Mouse (Mus musculus) megakaryocyte, embryonic 14.5 days (primary cell): Measurements from ENCODE around the gene Grin1. TPM values are rescaled to one million over a fixed set of nuclear protein-coding genes. Genes with fewer than 3 reads are reported as not detected.

Experiments used
- H3K27me3 ChIP-seq: replicated peaks from 2 replicates; pipeline ENCODE3; 2012; ENCODE audit warnings: inconsistent platforms
- H3K36me3 ChIP-seq: replicated peaks from 2 replicates; pipeline ENCODE3; 2012; ENCODE audit warnings: low read length, inconsistent platforms, mixed read lengths
- H3K4me1 ChIP-seq: 2 replicates; pipeline ENCODE4 v1.6.1; 2012; ENCODE audit warnings: inconsistent platforms
- H3K4me3 ChIP-seq: replicated peaks from 2 replicates; pipeline ENCODE3; 2012; ENCODE audit warnings: moderate library complexity, mild to moderate bottlenecking, inconsistent platforms
- H3K9me3 ChIP-seq: 2 replicates; pipeline ENCODE4 v1.6.1; 2012; ENCODE audit warnings: inconsistent platforms
- FLI1 ChIP-seq: IDR thresholded peaks from 2 replicates; pipeline ENCODE4 v1.6.1; 2012; ENCODE audit warnings: low read length, inconsistent platforms, mixed read lengths
- GATA1 ChIP-seq: IDR thresholded peaks from 3 replicates; pipeline ENCODE4 v1.6.1; 2012; ENCODE audit warnings: mixed read lengths, low read length, inconsistent platforms, borderline replicate concordance
- polyA plus RNA-seq: library from polyadenylated mRNA; stranded (reverse); fragments of >175 nt; gene quantifications from 2 replicates; pipeline ENCODE4 v1.2.3, GENCODE M21; 2012; ENCODE audit warnings: low replicate concordance; ENCODE audit not compliant: insufficient read depth

Grin1 gene
- polyA plus RNA-seq, 1 experiment = not detected

- peaks cover 45% of the 10 kb centered on the region for H3K4me1 ChIP-seq
- peak overlapping the region; percentile 89 for H3K4me3 ChIP-seq
- no peak for TF ChIP-seq FLI1
- no peak for TF ChIP-seq GATA1
- peaks cover 24% of the 10 kb centered on the region for H3K36me3 ChIP-seq
- H3K9me3 ChIP-seq = no peaks in the 10 kb centered on the region
- peaks cover 73% of the 10 kb centered on the region for H3K27me3 ChIP-seq
These were observed 77.6 kb downstream of the Grin1 start for GRCm38 (mm10) chr2:25241438-25241775.

Other genes with a start within 250 kb of the Grin1 start
- not detected in 2 replicates for gene Entpd8, start 238.9 kb downstream of the Grin1 start, polyA plus RNA-seq
- gene Noxa1, start 224.0 kb downstream of the Grin1 start, polyA plus RNA-seq = not detected in 2 replicates
- 7.9 and 8.1 TPM in 2 replicates for gene Nrarp, start 138.4 kb downstream of the Grin1 start, polyA plus RNA-seq
- gene Tor4a, start 122.3 kb downstream of the Grin1 start, polyA plus RNA-seq = 10.3 and 14.6 TPM in 2 replicates
- gene Nelfb, start 107.7 kb downstream of the Grin1 start, polyA plus RNA-seq = 22.9 and 24.0 TPM in 2 replicates
- 0.08 and 1.5 TPM in 2 replicates for gene Stpg3, start 104.5 kb downstream of the Grin1 start, polyA plus RNA-seq
- not detected in 2 replicates for gene Fam166a, start 100.4 kb downstream of the Grin1 start, polyA plus RNA-seq
- gene Tubb4b, start 94.5 kb downstream of the Grin1 start, polyA plus RNA-seq = 264 and 365 TPM in 2 replicates
- not detected in 2 replicates for gene Slc34a3, start 84.8 kb downstream of the Grin1 start, polyA plus RNA-seq
- gene Rnf224, start 82.4 kb downstream of the Grin1 start, polyA plus RNA-seq = not detected in 2 replicates
- 3.8 and 7.6 TPM in 2 replicates for gene Rnf208, start 76.9 kb downstream of the Grin1 start, polyA plus RNA-seq
- not detected in 2 replicates for gene Cysrt1, start 76.7 kb downstream of the Grin1 start, polyA plus RNA-seq
- gene AL732309.1, start 72.3 kb downstream of the Grin1 start, polyA plus RNA-seq = 1.1 TPM in 1 of 2 replicates, not detected in the other
- gene Tmem203, start 63.7 kb downstream of the Grin1 start, polyA plus RNA-seq = 16.3 and 20.0 TPM in 2 replicates
- 11.9 and 12.9 TPM in 2 replicates for gene Tprn, start 56.6 kb downstream of the Grin1 start, polyA plus RNA-seq
- 34.6 and 160 TPM in 2 replicates for gene Ssna1, start 46.7 kb downstream of the Grin1 start, polyA plus RNA-seq
- gene Anapc2, start 46.7 kb downstream of the Grin1 start, polyA plus RNA-seq = 3.1 and 14.8 TPM in 2 replicates
- gene Tmem210, start 31.0 kb downstream of the Grin1 start, polyA plus RNA-seq = not detected in 2 replicates
- gene Lrrc26, start 29.3 kb downstream of the Grin1 start, polyA plus RNA-seq = not detected in 2 replicates
- gene Man1b1, start 13.2 kb upstream of the Grin1 start, polyA plus RNA-seq = 4.4 and 13.9 TPM in 2 replicates
- gene Dpp7, start 37.2 kb upstream of the Grin1 start, polyA plus RNA-seq = 4.3 and 4.4 TPM in 2 replicates
- 12.1 and 13.3 TPM in 2 replicates for gene Uap1l1, start 46.5 kb upstream of the Grin1 start, polyA plus RNA-seq
- gene Sapcd2, start 53.1 kb upstream of the Grin1 start, polyA plus RNA-seq = 26.7 and 29.9 TPM in 2 replicates
- 1.3 TPM in 1 of 2 replicates, not detected in the other for gene Entpd2, start 76.7 kb upstream of the Grin1 start, polyA plus RNA-seq
- 3.7 and 3.9 TPM in 2 replicates for gene Npdc1, start 80.2 kb upstream of the Grin1 start, polyA plus RNA-seq
- gene Fut7, start 104.1 kb upstream of the Grin1 start, polyA plus RNA-seq = 4.3 TPM in 1 of 2 replicates, not detected in the other
- 13.1 and 24.3 TPM in 2 replicates for gene Abca2, start 109.5 kb upstream of the Grin1 start, polyA plus RNA-seq
- gene Clic3, start 137.7 kb upstream of the Grin1 start, polyA plus RNA-seq = not detected in 2 replicates
- 51.1 and 52.3 TPM in 2 replicates for gene Paxx, start 141.9 kb upstream of the Grin1 start, polyA plus RNA-seq
- gene Ptgds, start 150.9 kb upstream of the Grin1 start, polyA plus RNA-seq = not detected in 2 replicates
- gene Lcn12, start 174.7 kb upstream of the Grin1 start, polyA plus RNA-seq = not detected in 2 replicates
- gene Fbxw5, start 181.6 kb upstream of the Grin1 start, polyA plus RNA-seq = 46.2 and 91.1 TPM in 2 replicates
- 0.43 TPM in 1 of 2 replicates, not detected in the other for gene C8g, start 182.5 kb upstream of the Grin1 start, polyA plus RNA-seq
- 0.78 and 7.0 TPM in 2 replicates for gene Traf2, start 227.8 kb upstream of the Grin1 start, polyA plus RNA-seq
- 316 and 1,404 TPM in 2 replicates for gene Edf1, start 238.7 kb upstream of the Grin1 start, polyA plus RNA-seq